Comparison of ENCODE assay signal across 14 mouse cellular contexts in the genomic region with DNA sequence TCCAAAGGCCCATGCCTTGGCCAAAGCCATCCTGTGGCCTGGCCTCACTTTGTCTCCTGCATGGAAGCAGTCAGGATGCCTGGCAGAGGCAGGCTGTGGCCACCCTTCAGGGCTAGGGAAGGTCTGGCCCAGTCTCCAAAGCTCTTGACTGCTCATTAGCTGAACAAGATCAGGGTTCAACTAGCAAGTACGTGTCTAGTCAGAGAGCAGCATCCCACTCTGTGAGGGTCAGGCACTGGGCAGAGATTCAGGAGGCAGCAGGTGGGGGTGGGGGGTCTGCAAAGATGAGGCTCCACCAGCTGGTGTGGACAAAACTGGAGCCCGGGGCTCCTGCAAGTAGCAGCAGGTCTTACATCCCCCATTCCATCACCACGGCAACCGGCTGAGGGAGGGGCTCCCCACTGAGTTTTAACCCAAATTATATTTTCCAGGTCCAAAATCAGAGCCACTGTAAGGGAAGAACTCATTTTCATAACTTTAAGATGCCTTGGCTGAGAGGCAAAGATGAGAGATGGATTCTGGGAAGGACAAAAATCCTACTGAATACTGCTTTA. TPM values are rescaled to one million over a fixed set of nuclear protein-coding genes. Genes with fewer than 3 reads are reported as not detected.
DNase-seq lines count a peak whose midpoint lies in the region; ATAC-seq and TF ChIP-seq lines count a peak whose summit lies in the region.
"Had no signal": no experiment of that assay in that cellular context is flagged by ENCODE, and none has a peak within 500 bp of the region (broad histone marks: within the 10 kb centered on the region; RNA-seq: fewer than 3 reads in every experiment).

No protein-coding gene starts in this region.

- H3K9ac ChIP-seq in forebrain, postnatal 0 days, result no peak overlapping the region
- no peak overlapping the region for H3K9ac ChIP-seq in forebrain, embryonic 15.5 days (replicated peaks)
- 0 out of 2 replicates have a peak overlapping the region, but pooled peaks have one; percentile 9 for H3K9ac ChIP-seq in hindbrain, embryonic 16.5 days (ENCODE audit: low read depth, low read length)
- H3K9ac ChIP-seq in intestine, embryonic 15.5 days, result no peak overlapping the region
- H3K9ac ChIP-seq in kidney, embryonic 14.5 days (ENCODE audit: low read depth, low read length), result no peak overlapping the region
- H3K9ac ChIP-seq: limb, embryonic 13.5 days; neural tube, embryonic 12.5 days had no signal

- ATAC-seq in forebrain, postnatal 0 days, result peak; percentile 84
- no peak for ATAC-seq in forebrain, embryonic 15.5 days (replicated peaks)
- ATAC-seq in hindbrain, embryonic 16.5 days, result peak; percentile 84
- no peak for ATAC-seq in intestine, embryonic 15.5 days
- ATAC-seq in kidney, embryonic 14.5 days (ENCODE audit: low FRiP score, low TSS enrichment), result no peak

- 33% methylated on average over 4 of the region's 4 CpGs for WGBS in forebrain, postnatal 0 days
- WGBS in forebrain, embryonic 15.5 days, result 39% methylated on average over 4 of the region's 4 CpGs
- WGBS in cerebellum, adult 2 months, result 1% methylated on average over 4 of the region's 4 CpGs
- 27% methylated on average over 4 of the region's 4 CpGs for WGBS in hindbrain, embryonic 16.5 days
- 60% methylated on average over 4 of the region's 4 CpGs for WGBS in intestine, embryonic 15.5 days
- WGBS in kidney, embryonic 14.5 days, result 59% methylated on average over 4 of the region's 4 CpGs

- peak; percentile 34; the same call in 1 of the 2 replicates for TF ChIP-seq POLR2A in cerebellum, adult 2 months (IDR thresholded peaks at IDR 0.05; ENCODE audit: borderline replicate concordance, insufficient read depth, low read length)

- H3K27ac ChIP-seq in forebrain, postnatal 0 days (ENCODE audit: low read depth, low read length), result no peak overlapping the region; the same call in 1 of the 2 replicates
- H3K27ac ChIP-seq in forebrain, embryonic 15.5 days (replicated peaks), result no peak overlapping the region
- peak overlapping the region; percentile 81 for H3K27ac ChIP-seq in cerebellum, adult 2 months (ENCODE audit: insufficient read depth, low read length)
- peak overlapping the region; percentile 49 for H3K27ac ChIP-seq in hindbrain, embryonic 16.5 days (ENCODE audit: low read depth, low read length)
- no peak overlapping the region for H3K27ac ChIP-seq in intestine, embryonic 15.5 days
- no peak overlapping the region for H3K27ac ChIP-seq in kidney, embryonic 14.5 days (ENCODE audit: low read depth, low read length)
- H3K27ac ChIP-seq: limb, embryonic 13.5 days; neural tube, embryonic 12.5 days had no signal

- peak; percentile 57 for DNase-seq in forebrain, postnatal 0 days
- DNase-seq in R1 (ENCODE audit: low read depth, low spot score), result peak; percentile 5
- peak; percentile 83 to 92 for DNase-seq in cerebellum, adult 2 months
- DNase-seq in adrenal gland, postnatal 4 days (ENCODE audit: low spot score in 2 of 2), result no peak
- DNase-seq: kidney, adult 8-10 months; lung, adult 2 months had no signal

- TF ChIP-seq CTCF in forebrain, postnatal 0 days (IDR thresholded peaks at IDR 0.05; ENCODE audit: low read depth), result no peak
- no peak for TF ChIP-seq CTCF in cerebellum, adult 2 months (IDR thresholded peaks at IDR 0.05; ENCODE audit: borderline replicate concordance, insufficient read depth, low read depth, low read length)

- 0 out of 2 replicates have a peak, but pooled peaks cover 3% of the 10 kb centered on the region for H3K4me1 ChIP-seq in forebrain, postnatal 0 days (ENCODE audit: insufficient read depth)
- H3K4me1 ChIP-seq in forebrain, embryonic 15.5 days, result peaks cover 4% of the 10 kb centered on the region
- peaks cover 52% of the 10 kb centered on the region for H3K4me1 ChIP-seq in cerebellum, adult 2 months (ENCODE audit: control insufficient read depth, insufficient read depth, low read length)
- peaks cover 7% of the 10 kb centered on the region for H3K4me1 ChIP-seq in hindbrain, embryonic 16.5 days (ENCODE audit: control insufficient read depth, insufficient read depth, low read depth, low read length)
- no peaks in the 10 kb centered on the region for H3K4me1 ChIP-seq in intestine, embryonic 15.5 days (replicated peaks)
- H3K4me1 ChIP-seq in kidney, embryonic 14.5 days (ENCODE audit: control insufficient read depth, insufficient read depth, low read length), result no peaks in the 10 kb centered on the region

- H3K27me3 ChIP-seq in forebrain, postnatal 0 days (ENCODE audit: insufficient read depth, low read length), result no peaks in the 10 kb centered on the region
- no peaks in the 10 kb centered on the region for H3K27me3 ChIP-seq in forebrain, embryonic 15.5 days
- H3K27me3 ChIP-seq in cerebellum, adult 2 months (ENCODE audit: control insufficient read depth, insufficient read depth, low read length), result no peaks in the 10 kb centered on the region
- no peaks in the 10 kb centered on the region for H3K27me3 ChIP-seq in hindbrain, embryonic 16.5 days (replicated peaks; ENCODE audit: control insufficient read depth, insufficient read depth, low read length)
- no peaks in the 10 kb centered on the region for H3K27me3 ChIP-seq in intestine, embryonic 15.5 days (replicated peaks)
- H3K27me3 ChIP-seq in kidney, embryonic 14.5 days (ENCODE audit: control insufficient read depth, insufficient read depth, low read length), result no peaks in the 10 kb centered on the region
- H3K27me3 ChIP-seq: limb, embryonic 13.5 days; neural tube, embryonic 12.5 days had no signal

- no peaks in the 10 kb centered on the region for H3K36me3 ChIP-seq in forebrain, postnatal 0 days (ENCODE audit: insufficient read depth)
- no peaks in the 10 kb centered on the region for H3K36me3 ChIP-seq in forebrain, embryonic 15.5 days
- H3K36me3 ChIP-seq in hindbrain, embryonic 16.5 days (ENCODE audit: control insufficient read depth, insufficient read depth, low read length), result no peaks in the 10 kb centered on the region
- H3K36me3 ChIP-seq in intestine, embryonic 15.5 days, result no peaks in the 10 kb centered on the region
- no peaks in the 10 kb centered on the region for H3K36me3 ChIP-seq in kidney, embryonic 14.5 days (ENCODE audit: control insufficient read depth, insufficient read depth, low read length)
- H3K36me3 ChIP-seq: limb, embryonic 13.5 days; neural tube, embryonic 12.5 days had no signal

- H3K4me2 ChIP-seq in forebrain, postnatal 0 days (ENCODE audit: low read depth), result no peak overlapping the region
- no peak overlapping the region for H3K4me2 ChIP-seq in forebrain, embryonic 15.5 days (replicated peaks)
- no peak overlapping the region for H3K4me2 ChIP-seq in hindbrain, embryonic 16.5 days (ENCODE audit: low read length)
- H3K4me2 ChIP-seq in intestine, embryonic 15.5 days (replicated peaks), result no peak overlapping the region
- no peak overlapping the region for H3K4me2 ChIP-seq in kidney, embryonic 14.5 days (replicated peaks; ENCODE audit: low read depth, low read length)
- H3K4me2 ChIP-seq: limb, embryonic 13.5 days; neural tube, embryonic 12.5 days had no signal

- H3K9me3 ChIP-seq in forebrain, postnatal 0 days (ENCODE audit: low read length), result no peaks in the 10 kb centered on the region
- no peaks in the 10 kb centered on the region for H3K9me3 ChIP-seq in forebrain, embryonic 15.5 days
- no peaks in the 10 kb centered on the region for H3K9me3 ChIP-seq in hindbrain, embryonic 16.5 days (ENCODE audit: control insufficient read depth, low read length)
- H3K9me3 ChIP-seq in intestine, embryonic 15.5 days, result no peaks in the 10 kb centered on the region
- no peaks in the 10 kb centered on the region for H3K9me3 ChIP-seq in kidney, embryonic 14.5 days (ENCODE audit: control insufficient read depth, low read length)
- H3K9me3 ChIP-seq: limb, embryonic 13.5 days; neural tube, embryonic 12.5 days had no signal

- H3K4me3 ChIP-seq in forebrain, postnatal 0 days (ENCODE audit: low read depth, low read length), result no peak overlapping the region
- H3K4me3 ChIP-seq in forebrain, embryonic 15.5 days, result no peak overlapping the region
- H3K4me3 ChIP-seq in cerebellum, adult 2 months (replicated peaks; ENCODE audit: insufficient read depth, low read depth, low read length), result no peak overlapping the region
- no peak overlapping the region for H3K4me3 ChIP-seq in hindbrain, embryonic 16.5 days (ENCODE audit: low read length)
- no peak overlapping the region for H3K4me3 ChIP-seq in intestine, embryonic 15.5 days (replicated peaks)
- H3K4me3 ChIP-seq in kidney, embryonic 14.5 days (ENCODE audit: low read length), result no peak overlapping the region
- H3K4me3 ChIP-seq: limb, embryonic 13.5 days; neural tube, embryonic 12.5 days had no signal

RNA-seq across cellular contexts. Expression of gene Cnpy1, which starts 5.7 kb away (rescaled TPM):
- total RNA-seq in forebrain, postnatal 0 days (2014; rRNA removed), result 0.38 and 1.6 TPM in 2 replicates
- polyA plus RNA-seq in forebrain, postnatal 0 days (2015; fragmentation: Nextera tagmentation; extraction: Ambion mirVana), result 0.40 and 0.44 TPM in 2 replicates
- 0.70 and 1.2 TPM in 2 replicates for polyA plus RNA-seq in forebrain, embryonic 15.5 days (2015; fragmentation: Nextera tagmentation; extraction: Ambion mirVana)
- polyA plus RNA-seq in cerebellum, adult 2 months (2012; rRNA removed), result 313 and 399 TPM in 2 replicates
- 25.0 and 35.3 TPM in 2 replicates for polyA plus RNA-seq in hindbrain, embryonic 16.5 days (2015; fragmentation: Nextera tagmentation; extraction: Ambion mirVana)
- polyA plus RNA-seq in intestine, embryonic 15.5 days (2015; fragmentation: Nextera tagmentation; extraction: Ambion mirVana), result 0.48 and 0.54 TPM in 2 replicates
- polyA plus RNA-seq in kidney, embryonic 14.5 days (2014; fragmentation: Nextera tagmentation; extraction: Ambion mirVana), result 0.14 and 0.19 TPM in 2 replicates
- total RNA-seq in adrenal gland, postnatal 4 days (2021), result under 1 TPM; 0.17 TPM
- total RNA-seq: megakaryocyte-erythroid progenitor cell, adult 5-6 weeks had no signal
- polyA plus RNA-seq: heart, postnatal 0 days had no signal

Comparison
In these comparisons a context has a peak if more than half of its experiments do, and no peak if none do; other contexts are left out.
1. ATAC-seq: peak in forebrain, postnatal 0 days (single experiment) and hindbrain, embryonic 16.5 days (single experiment); none in forebrain, embryonic 15.5 days (single experiment), intestine, embryonic 15.5 days (single experiment) and kidney, embryonic 14.5 days (single experiment).
2. DNase-seq: peak in forebrain, postnatal 0 days (single experiment), R1 (single experiment) and cerebellum, adult 2 months (2 of 2); none in adrenal gland, postnatal 4 days (0 of 2).
3. H3K27ac ChIP-seq: peak in cerebellum, adult 2 months (single experiment) and hindbrain, embryonic 16.5 days (single experiment); none in forebrain, postnatal 0 days (single experiment), forebrain, embryonic 15.5 days (single experiment), intestine, embryonic 15.5 days (single experiment) and kidney, embryonic 14.5 days (single experiment).